Mouse (Mus musculus): Measurements from ENCODE around the gene Lpin2. TPM values are rescaled to one million over a fixed set of nuclear protein-coding genes. Genes with fewer than 3 reads are reported as not detected.

Gene Lpin2
- polyA plus RNA-seq, 1 experiment, result 30.2 TPM

DNA sequence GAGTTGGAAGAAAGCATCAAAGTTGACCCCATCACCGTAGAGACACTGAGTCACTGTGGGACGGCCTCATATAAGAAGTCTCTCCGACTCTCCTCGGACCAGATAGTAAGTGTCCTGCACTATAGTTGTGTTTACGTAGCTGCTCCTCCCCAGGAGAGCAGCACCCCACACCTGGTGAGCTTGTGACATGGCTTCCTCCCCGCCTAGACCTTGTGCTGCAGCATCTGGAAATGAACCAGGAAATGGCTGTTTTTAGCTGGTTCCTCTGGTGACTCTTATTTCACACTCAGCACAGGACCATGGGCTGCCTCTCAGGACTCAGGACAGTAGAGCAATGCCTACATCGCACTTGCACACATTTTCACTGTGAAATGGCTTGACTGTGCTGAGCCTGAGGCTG, 60.3 kb downstream of the Lpin2 start:
- peaks cover 2% of the 10 kb centered on the region; the same call in 1 of the 2 replicates for H3K4me1 ChIP-seq (ENCODE audit: control insufficient read depth, insufficient read depth, low read length)
- 95% methylated on average over 7 of the region's 7 CpGs for WGBS
- no peaks in the 10 kb centered on the region for H3K27me3 ChIP-seq (ENCODE audit: control insufficient read depth, insufficient read depth, low read length)
- TF ChIP-seq CTCF (IDR thresholded peaks at IDR 0.05; ENCODE audit: borderline replicate concordance, insufficient read depth, low read depth, low read length), result no peak
- TF ChIP-seq POLR2A (IDR thresholded peaks at IDR 0.05; ENCODE audit: borderline replicate concordance, insufficient read depth, low read length), result no peak
- H3K27ac ChIP-seq (ENCODE audit: insufficient read depth, low read length), result no peak overlapping the region
- H3K4me3 ChIP-seq (replicated peaks; ENCODE audit: insufficient read depth, low read depth, low read length), result no peak overlapping the region
- DNase-seq, result no peak

- Histone ChIP-seq H3K4me1 (ENCODE audit: control insufficient read depth, insufficient read depth, low read length) (no peaks in the 10 kb centered on the region), H3K27ac (ENCODE audit: insufficient read depth, low read length) (no peak overlapping the region), H3K4me3 (replicated peaks; ENCODE audit: insufficient read depth, low read depth, low read length) (no peak overlapping the region), H3K27me3 (ENCODE audit: control insufficient read depth, insufficient read depth, low read length) (no peaks in the 10 kb centered on the region)
- TF ChIP-seq POLR2A (IDR thresholded peaks at IDR 0.05; ENCODE audit: borderline replicate concordance, insufficient read depth, low read length) (no peak), CTCF (IDR thresholded peaks at IDR 0.05; ENCODE audit: borderline replicate concordance, insufficient read depth, low read depth, low read length) (no peak)
- WGBS, result 96% methylated on average over 15 of the region's 15 CpGs
- no peak for DNase-seq
Observed at GRCm38 (mm10) chr17:71245133-71245532, 62.8 kb downstream of the Lpin2 start.

GRCm38 (mm10) chr17:71246022-71246421, 63.7 kb downstream of the Lpin2 start:
- no peak overlapping the region for H3K4me3 ChIP-seq (replicated peaks; ENCODE audit: insufficient read depth, low read depth, low read length)
- no peaks in the 10 kb centered on the region for H3K4me1 ChIP-seq (ENCODE audit: control insufficient read depth, insufficient read depth, low read length)
- WGBS, result 86% methylated on average over 4 of the region's 4 CpGs
- no peaks in the 10 kb centered on the region for H3K27me3 ChIP-seq (ENCODE audit: control insufficient read depth, insufficient read depth, low read length)
- H3K27ac ChIP-seq (ENCODE audit: insufficient read depth, low read length), result no peak overlapping the region
- no peak for TF ChIP-seq POLR2A (IDR thresholded peaks at IDR 0.05; ENCODE audit: borderline replicate concordance, insufficient read depth, low read length)
- TF ChIP-seq CTCF (IDR thresholded peaks at IDR 0.05; ENCODE audit: borderline replicate concordance, insufficient read depth, low read depth, low read length), result no peak
- DNase-seq, result no peak

- 84% methylated on average over 6 of the region's 6 CpGs for WGBS
- TF ChIP-seq CTCF (IDR thresholded peaks at IDR 0.05; ENCODE audit: borderline replicate concordance, insufficient read depth, low read depth, low read length) (no peak), POLR2A (IDR thresholded peaks at IDR 0.05; ENCODE audit: borderline replicate concordance, insufficient read depth, low read length) (no peak)
- no peak for DNase-seq
- H3K27me3 ChIP-seq (ENCODE audit: control insufficient read depth, insufficient read depth, low read length), result no peaks in the 10 kb centered on the region
- no peak overlapping the region for H3K4me3 ChIP-seq (replicated peaks; ENCODE audit: insufficient read depth, low read depth, low read length)
- H3K27ac ChIP-seq (ENCODE audit: insufficient read depth, low read length), result no peak overlapping the region
- H3K4me1 ChIP-seq (ENCODE audit: control insufficient read depth, insufficient read depth, low read length), result no peaks in the 10 kb centered on the region
Observed at GRCm38 (mm10) chr17:71248963-71249362, 66.6 kb downstream of the Lpin2 start.

DNA sequence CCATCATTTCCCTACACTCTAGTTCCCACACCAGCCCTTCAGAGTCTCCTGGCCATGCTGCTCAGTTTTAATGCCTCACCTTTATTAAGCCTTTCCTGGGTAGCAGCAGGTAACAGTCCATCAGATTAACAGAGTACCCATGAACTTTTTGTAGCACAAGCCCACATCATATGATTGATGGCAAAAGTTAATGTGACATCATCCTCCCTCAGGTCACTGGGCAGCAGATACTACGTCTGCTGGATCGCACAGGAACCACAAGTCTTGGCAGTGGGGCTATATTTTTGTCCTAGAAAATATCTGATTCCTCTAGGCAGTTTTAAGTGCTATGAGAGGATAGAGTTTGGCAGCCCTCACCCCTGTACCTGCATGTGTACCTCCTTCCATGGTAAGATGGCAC, 67.7 kb downstream of the Lpin2 start:
- no peak for TF ChIP-seq POLR2A (IDR thresholded peaks at IDR 0.05; ENCODE audit: borderline replicate concordance, insufficient read depth, low read length)
- no peak for TF ChIP-seq CTCF (IDR thresholded peaks at IDR 0.05; ENCODE audit: borderline replicate concordance, insufficient read depth, low read depth, low read length)
- 80% methylated on average over 2 of the region's 2 CpGs for WGBS
- Histone ChIP-seq H3K27ac (ENCODE audit: insufficient read depth, low read length) (no peak overlapping the region), H3K27me3 (ENCODE audit: control insufficient read depth, insufficient read depth, low read length) (no peaks in the 10 kb centered on the region), H3K4me1 (ENCODE audit: control insufficient read depth, insufficient read depth, low read length) (no peaks in the 10 kb centered on the region), H3K4me3 (replicated peaks; ENCODE audit: insufficient read depth, low read depth, low read length) (no peak overlapping the region)
- DNase-seq, result no peak

DNA sequence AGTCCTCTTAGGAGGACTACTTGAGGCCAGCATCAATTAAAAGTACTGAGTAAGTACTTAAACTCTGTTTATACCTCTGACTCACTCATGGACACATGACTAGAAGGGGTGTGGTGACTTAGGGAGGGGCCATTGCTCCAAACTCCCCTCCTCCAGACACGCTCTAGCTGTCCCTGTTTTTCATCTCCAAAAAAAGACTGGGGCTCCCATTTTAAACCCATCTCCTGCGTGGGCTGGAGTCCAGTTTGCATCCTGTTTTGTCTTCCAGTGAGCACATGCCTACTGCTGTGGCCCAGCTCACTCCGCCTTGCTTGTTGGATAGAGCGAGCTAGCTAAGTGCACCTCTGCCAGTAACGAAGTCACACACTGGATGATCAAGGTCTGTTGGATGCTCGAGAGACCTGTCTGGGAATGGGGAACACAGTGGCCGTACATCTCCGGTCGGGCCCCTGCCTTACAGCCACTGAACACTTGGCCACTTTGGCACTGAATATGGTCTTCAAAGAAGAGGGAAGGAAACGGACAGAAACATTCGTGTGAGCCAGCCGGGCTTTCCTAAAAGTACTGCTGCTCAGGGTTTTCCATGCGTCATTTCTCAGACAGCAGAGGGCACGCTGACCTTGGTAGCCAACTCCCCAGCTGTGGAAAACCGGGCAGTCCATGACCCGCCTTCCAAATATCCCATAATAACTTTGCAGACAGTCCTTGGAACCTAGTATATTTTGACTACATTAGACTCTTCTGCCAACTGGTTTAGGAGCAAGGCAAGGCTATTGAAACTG, 68.7 kb downstream of the Lpin2 start:
- H3K4me3 ChIP-seq (replicated peaks; ENCODE audit: insufficient read depth, low read depth, low read length), result no peak overlapping the region
- no peaks in the 10 kb centered on the region for H3K27me3 ChIP-seq (ENCODE audit: control insufficient read depth, insufficient read depth, low read length)
- no peaks in the 10 kb centered on the region for H3K4me1 ChIP-seq (ENCODE audit: control insufficient read depth, insufficient read depth, low read length)
- no peak for DNase-seq
- TF ChIP-seq POLR2A (IDR thresholded peaks at IDR 0.05; ENCODE audit: borderline replicate concordance, insufficient read depth, low read length) (no peak), CTCF (IDR thresholded peaks at IDR 0.05; ENCODE audit: borderline replicate concordance, insufficient read depth, low read depth, low read length) (no peak)
- no peak overlapping the region for H3K27ac ChIP-seq (ENCODE audit: insufficient read depth, low read length)
- WGBS, result 63% methylated on average over 16 of the region's 16 CpGs

GRCm38 (mm10) chr17:71251601-71252001, 69.2 kb downstream of the Lpin2 start:
- H3K27me3 ChIP-seq (ENCODE audit: control insufficient read depth, insufficient read depth, low read length), result no peaks in the 10 kb centered on the region
- WGBS, result 41% methylated on average over 6 of the region's 6 CpGs
- no peak for TF ChIP-seq POLR2A (IDR thresholded peaks at IDR 0.05; ENCODE audit: borderline replicate concordance, insufficient read depth, low read length)
- TF ChIP-seq CTCF (IDR thresholded peaks at IDR 0.05; ENCODE audit: borderline replicate concordance, insufficient read depth, low read depth, low read length), result no peak
- no peaks in the 10 kb centered on the region for H3K4me1 ChIP-seq (ENCODE audit: control insufficient read depth, insufficient read depth, low read length)
- H3K27ac ChIP-seq (ENCODE audit: insufficient read depth, low read length), result no peak overlapping the region
- H3K4me3 ChIP-seq (replicated peaks; ENCODE audit: insufficient read depth, low read depth, low read length), result no peak overlapping the region
- DNase-seq, result no peak

GRCm38 (mm10) chr17:71252101-71252500, 69.7 kb downstream of the Lpin2 start:
- TF ChIP-seq CTCF (IDR thresholded peaks at IDR 0.05; ENCODE audit: borderline replicate concordance, insufficient read depth, low read depth, low read length) (no peak), POLR2A (IDR thresholded peaks at IDR 0.05; ENCODE audit: borderline replicate concordance, insufficient read depth, low read length) (no peak)
- WGBS, result 84% methylated on average over 9 of the region's 9 CpGs

More at GRCm38 (mm10) chr17:71252101-71252500, 69.7 kb downstream of the Lpin2 start:
- no peak overlapping the region for H3K27ac ChIP-seq (ENCODE audit: insufficient read depth, low read length)
- no peak for DNase-seq
- no peaks in the 10 kb centered on the region for H3K4me1 ChIP-seq (ENCODE audit: control insufficient read depth, insufficient read depth, low read length)
- no peak overlapping the region for H3K4me3 ChIP-seq (replicated peaks; ENCODE audit: insufficient read depth, low read depth, low read length)
- no peaks in the 10 kb centered on the region for H3K27me3 ChIP-seq (ENCODE audit: control insufficient read depth, insufficient read depth, low read length)
